In the genomic region with DNA sequence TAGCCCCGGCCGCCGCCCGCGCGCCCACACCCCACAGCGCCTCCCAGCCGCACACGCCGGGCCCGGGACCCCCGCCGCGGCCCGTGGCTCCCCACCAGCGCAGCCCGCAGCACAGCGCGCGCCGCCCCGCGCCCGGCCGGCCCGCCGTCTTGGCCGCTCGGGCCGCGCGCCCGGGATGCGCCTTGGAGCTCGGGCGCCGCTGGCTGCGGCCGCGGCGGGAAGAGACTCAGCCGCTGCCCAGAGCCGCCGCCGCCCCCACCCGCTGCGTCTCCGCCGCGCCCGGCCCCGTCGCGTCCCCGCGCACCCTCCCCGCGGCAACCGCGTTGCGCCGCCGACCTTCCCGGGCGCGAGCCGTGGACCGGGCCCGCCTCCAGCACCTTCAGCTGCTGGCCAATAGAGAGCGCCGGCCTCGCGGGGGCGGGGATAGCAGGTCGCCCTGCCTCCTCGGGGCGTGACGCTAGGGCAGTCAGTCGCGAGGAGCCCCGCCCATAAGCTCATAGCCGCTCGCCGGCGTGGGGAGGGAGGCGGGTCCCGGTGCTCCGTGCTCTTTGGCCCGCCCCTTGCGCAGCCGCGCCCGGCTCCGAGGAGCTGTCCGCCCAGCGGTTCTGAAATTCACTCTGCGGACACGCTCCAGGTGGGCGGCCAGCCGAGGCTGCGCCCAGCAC, we compare ENCODE assay signal across 8 mouse cellular contexts. TPM values are rescaled to one million over a fixed set of nuclear protein-coding genes. Genes with fewer than 3 reads are reported as not detected.
DNase-seq lines count a peak whose midpoint lies in the region; ATAC-seq and TF ChIP-seq lines count a peak whose summit lies in the region.

No protein-coding gene starts in this region.

- TF ChIP-seq EP300 in heart, adult 2 months (IDR thresholded peaks at IDR 0.05; ENCODE audit: insufficient read depth, low read depth, low read length), result no peak

- peak; percentile 32 to 68 for DNase-seq in monocyte, adult 2 months (ENCODE audit: low read depth in 1 of 2, low spot score in 2 of 2)
- DNase-seq in heart, adult 2 months, result peak; percentile 95 to 96
- DNase-seq in kidney, adult 2 months, result peak; percentile 98
- DNase-seq in limb, embryonic 11.5 days (ENCODE audit: low spot score), result peak; percentile 96
- peak; percentile 98 for DNase-seq in midbrain, embryonic 14.5 days
- peak; percentile 33 to 62 for DNase-seq in spleen, adult 2 months (ENCODE audit: low read depth in 1 of 2, low spot score in 2 of 2)

- peak overlapping the region; percentile 65 for H3K4me3 ChIP-seq in embryonic facial prominence, embryonic 15.5 days (replicated peaks)
- H3K4me3 ChIP-seq in heart, adult 2 months, result peak overlapping the region; percentile 43
- peak overlapping the region; percentile 43 for H3K4me3 ChIP-seq in kidney, adult 2 months (ENCODE audit: insufficient read depth, low read depth, low read length)
- H3K4me3 ChIP-seq in limb, embryonic 11.5 days (ENCODE audit: low read depth, low read length), result peak overlapping the region; percentile 56
- peak overlapping the region; percentile 68 for H3K4me3 ChIP-seq in midbrain, embryonic 14.5 days (replicated peaks; ENCODE audit: low read depth, low read length)
- H3K4me3 ChIP-seq in spleen, adult 2 months (ENCODE audit: extremely low read depth, insufficient read depth, insufficient read length), result peak overlapping the region; percentile 43

- no peaks in the 10 kb centered on the region for H3K79me2 ChIP-seq in heart, adult 2 months (replicated peaks; ENCODE audit: control insufficient read depth, insufficient read depth, low read length)

- H3K27me3 ChIP-seq in embryonic facial prominence, embryonic 15.5 days, result peaks cover 28% of the 10 kb centered on the region
- H3K27me3 ChIP-seq in heart, adult 2 months (ENCODE audit: control insufficient read depth, insufficient read depth, low read length), result peaks cover 2% of the 10 kb centered on the region; the same call in 1 of the 2 replicates
- H3K27me3 ChIP-seq in kidney, adult 2 months (replicated peaks; ENCODE audit: control insufficient read depth, insufficient read depth, low read length), result peaks cover 3% of the 10 kb centered on the region; the same call in 1 of the 2 replicates
- peaks cover 16% of the 10 kb centered on the region for H3K27me3 ChIP-seq in limb, embryonic 11.5 days (ENCODE audit: control insufficient read depth, insufficient read depth, low read length)
- no peaks in the 10 kb centered on the region for H3K27me3 ChIP-seq in midbrain, embryonic 14.5 days (ENCODE audit: control insufficient read depth, insufficient read depth, low read length)
- peaks cover 18% of the 10 kb centered on the region for H3K27me3 ChIP-seq in spleen, adult 2 months (ENCODE audit: control insufficient read depth, insufficient read depth, low read length)

- no peak for ATAC-seq in monocyte, adult 5-6 weeks (replicated peaks; ENCODE audit: insufficient number of reproducible peaks, low FRiP score, low TSS enrichment, poor library complexity, severe bottlenecking)
- ATAC-seq in embryonic facial prominence, embryonic 15.5 days (ENCODE audit: insufficient number of reproducible peaks, low FRiP score, low TSS enrichment, low read depth), result peak; percentile 99
- ATAC-seq in limb, embryonic 11.5 days (ENCODE audit: insufficient number of reproducible peaks, low FRiP score, low TSS enrichment, low read depth), result peak; percentile 97
- ATAC-seq in midbrain, embryonic 14.5 days (ENCODE audit: low FRiP score, low TSS enrichment), result peak; percentile 98

- no peaks in the 10 kb centered on the region for H3K36me3 ChIP-seq in embryonic facial prominence, embryonic 15.5 days
- H3K36me3 ChIP-seq in heart, adult 2 months (ENCODE audit: control insufficient read depth, insufficient read depth, low read length), result no peaks in the 10 kb centered on the region
- H3K36me3 ChIP-seq in kidney, adult 2 months (ENCODE audit: control insufficient read depth, insufficient read depth, low read length), result no peaks in the 10 kb centered on the region
- H3K36me3 ChIP-seq in limb, embryonic 11.5 days (ENCODE audit: control insufficient read depth, insufficient read depth, low read length), result no peaks in the 10 kb centered on the region
- no peaks in the 10 kb centered on the region for H3K36me3 ChIP-seq in midbrain, embryonic 14.5 days (ENCODE audit: control insufficient read depth, insufficient read depth, low read length)
- no peaks in the 10 kb centered on the region for H3K36me3 ChIP-seq in spleen, adult 2 months (ENCODE audit: control insufficient read depth, insufficient read depth, low read length)

- no peaks in the 10 kb centered on the region for H3K9me3 ChIP-seq in embryonic facial prominence, embryonic 15.5 days (replicated peaks)
- H3K9me3 ChIP-seq in limb, embryonic 11.5 days (ENCODE audit: control insufficient read depth, low read length), result no peaks in the 10 kb centered on the region
- no peaks in the 10 kb centered on the region for H3K9me3 ChIP-seq in midbrain, embryonic 14.5 days (ENCODE audit: control insufficient read depth, low read length)

- TF ChIP-seq CTCF in heart, adult 2 months (IDR thresholded peaks at IDR 0.05), result no peak
- no peak for TF ChIP-seq CTCF in kidney, adult 2 months (conservative IDR thresholded peaks at IDR 0.05; ENCODE audit: insufficient read depth, insufficient read length, low read depth, low read length)
- no peak for TF ChIP-seq CTCF in spleen, adult 2 months (IDR thresholded peaks at IDR 0.05; ENCODE audit: extremely low read depth, insufficient read depth, insufficient read length, insufficient replicate concordance)

- WGBS in embryonic facial prominence, embryonic 15.5 days, result under 1% methylated on average over 86 of the region's 101 CpGs
- WGBS in heart, adult 2 months, result under 1% methylated on average over 81 of the region's 101 CpGs
- WGBS in kidney, adult 2 months, result 6% methylated on average over 87 of the region's 101 CpGs
- WGBS in limb, embryonic 11.5 days, result under 1% methylated on average over 51 of the region's 101 CpGs
- under 1% methylated on average over 101 of the region's 101 CpGs for WGBS in midbrain, embryonic 14.5 days
- 3% methylated on average over 93 of the region's 101 CpGs for WGBS in spleen, adult 2 months

- no peak overlapping the region for H3K27ac ChIP-seq in embryonic facial prominence, embryonic 15.5 days (replicated peaks)
- H3K27ac ChIP-seq in heart, adult 2 months, result no peak overlapping the region
- no peak overlapping the region for H3K27ac ChIP-seq in kidney, adult 2 months (ENCODE audit: insufficient read depth, low read depth, low read length)
- no peak overlapping the region for H3K27ac ChIP-seq in limb, embryonic 11.5 days (replicated peaks; ENCODE audit: low read depth, low read length)
- peak overlapping the region; percentile 80 for H3K27ac ChIP-seq in midbrain, embryonic 14.5 days (replicated peaks; ENCODE audit: low read depth, low read length)
- H3K27ac ChIP-seq in spleen, adult 2 months (ENCODE audit: insufficient read depth, low read length), result no peak overlapping the region

- peak overlapping the region; percentile 39 for H3K9ac ChIP-seq in embryonic facial prominence, embryonic 15.5 days
- peak overlapping the region; percentile 32; the same call in 1 of the 2 replicates for H3K9ac ChIP-seq in heart, adult 2 months (ENCODE audit: low read depth, low read length)
- peak overlapping the region; percentile 56 for H3K9ac ChIP-seq in limb, embryonic 11.5 days (ENCODE audit: low read length)
- H3K9ac ChIP-seq in midbrain, embryonic 14.5 days (replicated peaks; ENCODE audit: low read length), result peak overlapping the region; percentile 83

- TF ChIP-seq POLR2A in heart, adult 2 months (IDR thresholded peaks at IDR 0.05; ENCODE audit: insufficient read depth, low read depth, low read length), result no peak
- TF ChIP-seq POLR2A in kidney, adult 2 months (IDR thresholded peaks at IDR 0.05; ENCODE audit: low read depth, low read length), result no peak
- TF ChIP-seq POLR2A in spleen, adult 2 months (IDR thresholded peaks at IDR 0.05; ENCODE audit: low read depth, low read length), result no peak

- intact Hi-C loops in heart, adult 2 months (cut with DNase I), result no loop called here

- peaks cover 17% of the 10 kb centered on the region for H3K4me1 ChIP-seq in embryonic facial prominence, embryonic 15.5 days
- H3K4me1 ChIP-seq in heart, adult 2 months (ENCODE audit: control insufficient read depth, insufficient read depth, low read length), result no peaks in the 10 kb centered on the region; the same call in 1 of the 2 replicates
- H3K4me1 ChIP-seq in kidney, adult 2 months (ENCODE audit: control insufficient read depth, insufficient read depth, low read length), result no peaks in the 10 kb centered on the region
- H3K4me1 ChIP-seq in limb, embryonic 11.5 days (ENCODE audit: control insufficient read depth, insufficient read depth, low read length), result peaks cover 4% of the 10 kb centered on the region
- peaks cover 28% of the 10 kb centered on the region for H3K4me1 ChIP-seq in midbrain, embryonic 14.5 days (ENCODE audit: control insufficient read depth, insufficient read depth, low read length)
- H3K4me1 ChIP-seq in spleen, adult 2 months (ENCODE audit: control insufficient read depth, insufficient read depth, insufficient read length), result peaks cover 7% of the 10 kb centered on the region; the same call in 1 of the 2 replicates

- peak overlapping the region; percentile 100 for H3K4me2 ChIP-seq in embryonic facial prominence, embryonic 15.5 days (replicated peaks)
- peak overlapping the region; percentile 97 for H3K4me2 ChIP-seq in limb, embryonic 11.5 days (ENCODE audit: low read depth, severe bottlenecking)
- peak overlapping the region; percentile 86 for H3K4me2 ChIP-seq in midbrain, embryonic 14.5 days (ENCODE audit: low read length)

RNA-seq across cellular contexts. Expression of a gene that starts 5.2 kb away (rescaled TPM):
- not detected in 3 replicates for total RNA-seq in monocyte, adult 5-6 weeks (2017)
- polyA plus RNA-seq in embryonic facial prominence, embryonic 15.5 days (2015; fragmentation: Nextera tagmentation; extraction: Ambion mirVana), result 2.0 and 2.1 TPM in 2 replicates
- under 1 TPM; 0.43 to 0.55 TPM for total RNA-seq in heart, adult 2 months (2021)
- polyA plus RNA-seq in heart, adult 2 months (2012; rRNA removed), result 0.82 and 0.98 TPM in 2 replicates
- 0.39 and 0.41 TPM in 2 replicates for polyA plus RNA-seq in kidney, adult 2 months (2012; rRNA removed)
- polyA plus RNA-seq in limb, embryonic 11.5 days (2014; fragmentation: Nextera tagmentation; extraction: Ambion mirVana), result 0.36 and 0.95 TPM in 2 replicates
- polyA plus RNA-seq in midbrain, embryonic 14.5 days (2014; fragmentation: Nextera tagmentation; extraction: Ambion mirVana), result 12.8 and 13.8 TPM in 2 replicates
- 0.16 and 0.40 TPM in 2 replicates for polyA plus RNA-seq in spleen, adult 2 months (2012; rRNA removed)

Comparison
In these comparisons a context has a peak if more than half of its experiments do, and no peak if none do; other contexts are left out.
1. DNase-seq: peak in every context shown above with its lines; median percentile 98 in kidney, adult 2 months; 98 in midbrain, embryonic 14.5 days; 96 in limb, embryonic 11.5 days; 96 in heart, adult 2 months; 50 in monocyte, adult 2 months; 48 in spleen, adult 2 months.
2. H3K9ac ChIP-seq: peak in every context shown above with its lines; median percentile 83 in midbrain, embryonic 14.5 days; 56 in limb, embryonic 11.5 days; 39 in embryonic facial prominence, embryonic 15.5 days; 32 in heart, adult 2 months.